Mouse (Mus musculus) lung, postnatal 0 days (tissue): ENCODE results near the gene Tsr1. TPM values are rescaled to one million over a fixed set of nuclear protein-coding genes. Genes with fewer than 3 reads are reported as not detected.

Source experiments
- ATAC-seq: fragments of 200-750 bp; cut with Nextera tagmentation; 2 replicates; pipeline ENCODE4 v1.8.0; 2017; ENCODE audit warnings: moderate library complexity
- DNase-seq: peaks from one replicate; pipeline ENCODE4 v3.0.0-alpha.2; 2016; ENCODE audit warnings: low spot score
- H3K27ac ChIP-seq: fragments of 300-500 bp; sonication (generic); 2 replicates; pipeline ENCODE4 v1.5.1; 2014; ENCODE audit warnings: antibody characterized with exemption, mild to moderate bottlenecking, low read length, mixed read lengths
- H3K27me3 ChIP-seq: fragments of 300-500 bp; sonication (generic); replicated peaks from 2 replicates; pipeline ENCODE4 v1.6.1; 2014; ENCODE audit warnings: low read length, mixed read lengths; ENCODE audit not compliant: insufficient read depth
- H3K36me3 ChIP-seq: fragments of 300-500 bp; sonication (generic); 2 replicates; pipeline ENCODE4 v1.6.1; 2014; ENCODE audit warnings: low read length, mixed read lengths; ENCODE audit not compliant: insufficient read depth
- H3K4me1 ChIP-seq: fragments of 300-500 bp; sonication (generic); 2 replicates; pipeline ENCODE4 v1.6.1; 2014; ENCODE audit warnings: antibody characterized with exemption, low read depth, low read length, mixed read lengths; ENCODE audit not compliant: insufficient read depth
- H3K4me2 ChIP-seq: fragments of 300-500 bp; sonication (generic); replicated peaks from 2 replicates; pipeline ENCODE4 v1.6.1; 2014; ENCODE audit warnings: low read depth, mild to moderate bottlenecking, low read length, moderate library complexity, mixed read lengths
- H3K4me3 ChIP-seq: fragments of 300-500 bp; sonication (generic); 2 replicates; pipeline ENCODE4 v1.5.1; 2014; ENCODE audit warnings: low read depth, low read length
- H3K9ac ChIP-seq: fragments of 300-500 bp; sonication (generic); replicated peaks from 2 replicates; pipeline ENCODE4 v1.6.1; 2014; ENCODE audit warnings: low read depth, mild to moderate bottlenecking
- H3K9me3 ChIP-seq: fragments of 300-500 bp; sonication (generic); 2 replicates; pipeline ENCODE4 v1.6.1; 2016; ENCODE audit warnings: low read length, mixed read lengths
- CTCF ChIP-seq: IDR thresholded peaks from 2 replicates; pipeline ENCODE4 v1.5.1; 2016; ENCODE audit warnings: antibody characterized with exemption, mild to moderate bottlenecking
- EP300 ChIP-seq: IDR thresholded peaks from 2 replicates; pipeline ENCODE4 v1.6.1; 2016; ENCODE audit warnings: antibody characterized with exemption, mild to moderate bottlenecking, control low read depth
- WGBS: fragments of 180-500 bp; shearing (Covaris S2); extraction: QIAGEN DNeasy Blood & Tissue Kit; methylation state at CpG from one replicate; pipeline ENCODE4 v1.1.7; 2014; 5-methylcytosine and 5-hydroxymethylcytosine counted together
- polyA plus RNA-seq: library from polyadenylated mRNA; unstranded; fragments of >200 nt; fragmentation: Nextera tagmentation; extraction: Ambion mirVana; gene quantifications from 2 replicates; pipeline ENCODE4 v1.2.1, GENCODE M21; 2015

Tsr1 gene
- polyA plus RNA-seq, 1 experiment from 2014 or later: 11.4 TPM

DNA sequence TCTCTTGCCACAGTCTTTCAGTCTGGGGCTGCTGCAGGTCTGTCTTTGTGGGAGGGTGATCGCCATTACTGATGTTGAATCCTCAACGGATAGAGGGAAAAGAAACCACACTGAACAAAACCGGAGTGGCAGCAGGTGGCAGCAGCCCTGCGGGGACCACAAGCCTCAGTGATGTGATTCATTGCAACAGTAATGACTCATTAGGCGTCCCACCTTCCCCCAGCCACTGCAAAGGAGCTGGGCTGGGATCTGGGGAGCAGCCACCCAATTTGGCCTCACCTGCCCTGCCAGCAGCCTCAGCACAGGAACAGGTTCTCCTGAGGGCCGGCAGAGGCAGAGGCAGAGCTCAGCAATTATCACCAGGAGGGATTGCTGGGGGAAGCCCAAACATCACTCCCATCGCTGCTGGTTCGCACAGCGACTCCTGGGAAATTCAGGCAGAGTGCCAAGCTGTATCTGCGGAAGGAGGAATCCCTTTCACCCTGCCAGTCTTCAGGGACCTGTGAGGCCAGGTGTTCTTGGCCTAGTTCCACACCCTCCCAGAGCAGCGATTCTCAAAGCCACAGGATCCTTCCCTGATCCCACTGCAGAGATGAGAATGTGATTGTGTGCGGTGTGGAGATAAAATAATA, 26.8 kb upstream of the Tsr1 start:
- no peak overlapping the region for H3K9ac ChIP-seq
- WGBS: 31% methylated on average over 12 of the region's 12 CpGs
- ATAC-seq: peak; percentile 64

GRCm38 (mm10) chr11:74874630-74875029, 23.2 kb upstream of the Tsr1 start:
- ATAC-seq (no peak), DNase-seq (no peak)
- Histone ChIP-seq H3K4me1 (no peaks in the 10 kb centered on the region; the same call in none of the 2 replicates), H3K4me2 (no peak overlapping the region), H3K27ac (no peak overlapping the region), H3K4me3 (no peak overlapping the region), H3K9me3 (no peaks in the 10 kb centered on the region), H3K9ac (no peak overlapping the region), H3K27me3 (no peaks in the 10 kb centered on the region), H3K36me3 (no peaks in the 10 kb centered on the region)
- TF ChIP-seq CTCF: no peak
- TF ChIP-seq EP300: no peak
- WGBS: 62% methylated on average over 3 of the region's 3 CpGs

More for the DNA sequence above, 26.8 kb upstream of the Tsr1 start:
- no peak overlapping the region for H3K4me3 ChIP-seq
- H3K9me3 ChIP-seq: no peaks in the 10 kb centered on the region
- H3K36me3 ChIP-seq: no peaks in the 10 kb centered on the region
- DNase-seq: peak; percentile 44
- peak; percentile 31 for TF ChIP-seq CTCF
- TF ChIP-seq EP300: no peak
- no peaks in the 10 kb centered on the region; the same call in none of the 2 replicates for H3K4me1 ChIP-seq
- H3K27ac ChIP-seq: no peak overlapping the region; the same call in 1 of the 2 replicates
- H3K4me2 ChIP-seq: no peak overlapping the region
- no peaks in the 10 kb centered on the region for H3K27me3 ChIP-seq

- WGBS: 8% methylated on average over 9 of the region's 9 CpGs
- Histone ChIP-seq H3K4me3 (no peak overlapping the region), H3K27me3 (no peaks in the 10 kb centered on the region), H3K4me1 (no peaks in the 10 kb centered on the region; the same call in 1 of the 2 replicates), H3K36me3 (no peaks in the 10 kb centered on the region), H3K27ac (no peak overlapping the region), H3K9ac (no peak overlapping the region), H3K4me2 (0 out of 2 replicates have a peak overlapping the region, but pooled peaks have one; percentile 17), H3K9me3 (no peaks in the 10 kb centered on the region)
- no peak for TF ChIP-seq CTCF
- no peak for TF ChIP-seq EP300
- DNase-seq (peak; percentile 75), ATAC-seq (peak; percentile 86)
These were observed 21.1 kb upstream of the Tsr1 start for GRCm38 (mm10) chr11:74876801-74877200.

GRCm38 (mm10) chr11:74880999-74881398, 16.9 kb upstream of the Tsr1 start:
- no peaks in the 10 kb centered on the region for H3K36me3 ChIP-seq
- H3K9me3 ChIP-seq: no peaks in the 10 kb centered on the region
- TF ChIP-seq EP300 (no peak), CTCF (no peak)
- no peak overlapping the region for H3K4me3 ChIP-seq
- no peak overlapping the region for H3K9ac ChIP-seq
- H3K27me3 ChIP-seq: no peaks in the 10 kb centered on the region
- no peak overlapping the region for H3K4me2 ChIP-seq
- H3K4me1 ChIP-seq: no peaks in the 10 kb centered on the region; the same call in 1 of the 2 replicates
- DNase-seq (no peak), ATAC-seq (no peak)
- H3K27ac ChIP-seq: no peak overlapping the region
- WGBS: 83% methylated on average over 9 of the region's 9 CpGs

GRCm38 (mm10) chr11:74881979-74882378, 15.9 kb upstream of the Tsr1 start:
- no peaks in the 10 kb centered on the region for H3K27me3 ChIP-seq
- 54% methylated on average over 14 of the region's 14 CpGs for WGBS
- DNase-seq (no peak), ATAC-seq (no peak)
- H3K4me1 ChIP-seq: no peaks in the 10 kb centered on the region; the same call in 1 of the 2 replicates
- no peak overlapping the region for H3K4me2 ChIP-seq
- H3K9me3 ChIP-seq: no peaks in the 10 kb centered on the region
- no peaks in the 10 kb centered on the region for H3K36me3 ChIP-seq
- H3K9ac ChIP-seq: peak overlapping the region; percentile 19; the same call in 1 of the 2 replicates
- TF ChIP-seq EP300: no peak
- TF ChIP-seq CTCF: no peak
- H3K27ac ChIP-seq: no peak overlapping the region
- H3K4me3 ChIP-seq: no peak overlapping the region

- WGBS: 96% methylated on average over 10 of the region's 10 CpGs
- no peaks in the 10 kb centered on the region for H3K9me3 ChIP-seq
- ATAC-seq (no peak), DNase-seq (no peak)
- no peak overlapping the region for H3K4me3 ChIP-seq
- H3K4me1 ChIP-seq: no peaks in the 10 kb centered on the region; the same call in 1 of the 2 replicates
- no peaks in the 10 kb centered on the region for H3K27me3 ChIP-seq
- H3K27ac ChIP-seq: no peak overlapping the region
- no peak overlapping the region for H3K4me2 ChIP-seq
- no peak overlapping the region for H3K9ac ChIP-seq
- no peak for TF ChIP-seq EP300
- TF ChIP-seq CTCF: no peak
- H3K36me3 ChIP-seq: no peaks in the 10 kb centered on the region
These were observed 14.8 kb upstream of the Tsr1 start for GRCm38 (mm10) chr11:74883098-74883497.
